Mouse (Mus musculus): ENCODE results near the gene Zfp429.
"Not testable (repeated sequence)": the region's sequence is repeated elsewhere in the genome, so short reads cannot be mapped to it uniquely, and the experiment has no call there.

- not testable (repeated sequence) for TF ChIP-seq EP300 (optimal IDR thresholded peaks at IDR 0.05); CTCF (IDR thresholded peaks at IDR 0.05; ENCODE audit: low read depth)
These were observed 24.3 kb downstream of the Zfp429 start, which contains the start of the genes Gm28041 and Zfp456 for GRCm38 (mm10) chr13:67375050-67375911.
